Mouse (Mus musculus): ENCODE results near the gene Gm3383. TPM values are rescaled to one million over a fixed set of nuclear protein-coding genes. Genes with fewer than 3 reads are reported as not detected.
"Not testable (repeated sequence)": the region's sequence is repeated elsewhere in the genome, so short reads cannot be mapped to it uniquely, and the experiment has no call there.

The Gm3383 gene
- polyA plus RNA-seq (2012; rRNA removed), result 0.06 and 0.15 TPM in 2 replicates

DNA sequence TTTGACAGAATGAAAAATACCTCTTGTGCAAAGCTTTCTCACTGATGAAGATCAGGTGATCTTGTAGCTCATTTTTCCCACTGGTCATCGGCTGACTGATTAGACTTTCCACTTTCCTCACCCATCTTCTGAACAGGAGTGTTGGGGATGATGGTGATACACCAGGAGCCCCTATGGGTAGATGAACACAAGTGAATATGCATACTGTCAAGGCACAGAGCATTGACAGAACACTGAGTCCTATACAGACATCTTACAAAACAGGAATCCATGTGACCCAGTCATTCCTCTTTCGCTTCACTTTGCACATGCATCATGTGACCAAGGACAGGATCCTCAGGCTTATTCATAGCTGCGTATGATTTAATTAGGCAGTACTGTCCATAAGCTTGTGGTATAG, at the start of gene Gm3383:
Gm3383 (minus strand) TSS at position 101 of the 400 bp plus-strand sequence.
- no CpG with 5 or more reads among the region's 3 CpGs for WGBS
- not testable (repeated sequence) for DNase-seq (ENCODE audit: low read depth, low spot score)

DNA sequence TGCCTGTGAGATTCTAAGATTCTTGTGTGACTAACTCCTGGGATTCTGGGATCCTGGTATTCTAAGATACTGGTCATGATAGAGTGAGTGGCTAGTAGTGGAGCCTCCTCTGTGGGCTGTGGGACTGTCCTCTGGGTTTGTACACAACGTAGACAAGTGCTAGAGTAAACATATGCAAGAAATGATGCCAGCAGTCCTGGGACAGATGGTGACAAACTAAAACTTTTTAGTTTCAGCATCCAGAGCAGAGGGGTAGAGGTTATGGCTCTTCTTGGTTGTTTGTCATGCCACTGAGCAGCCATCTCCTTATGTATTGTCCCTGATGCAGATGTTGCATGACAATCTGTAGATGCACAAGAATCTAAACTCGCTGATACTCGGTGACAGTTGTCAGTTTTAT, 48.1 kb upstream of the Gm3383 start:
- 75% methylated on average over 3 of the region's 3 CpGs for WGBS
- DNase-seq (ENCODE audit: low read depth, low spot score), result not testable (repeated sequence)

DNA sequence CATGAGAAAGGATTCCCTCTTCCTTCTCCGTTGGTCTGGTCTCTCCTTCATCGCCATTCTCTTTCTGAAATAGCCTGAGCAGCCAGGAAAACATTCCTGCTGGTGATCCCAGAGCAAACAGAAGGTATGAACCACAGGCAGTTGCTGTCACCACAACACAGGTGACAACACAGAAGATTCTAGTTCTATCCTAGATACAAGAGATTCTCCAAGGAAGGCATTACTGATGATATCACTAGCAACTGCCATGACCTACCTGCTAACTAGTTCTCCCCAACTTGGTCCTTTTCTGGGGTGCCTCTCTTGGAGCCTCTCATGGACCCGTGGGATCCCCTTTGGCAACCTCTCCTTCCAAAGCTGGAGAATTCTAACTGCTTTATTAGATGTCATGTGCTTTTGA, 22.4 kb upstream of the Gm3383 start, which contains the start of gene Gm3424:
Gm3424 (minus strand) TSS at position 101 of the 400 bp plus-strand sequence.
- not testable (repeated sequence) for DNase-seq (ENCODE audit: low read depth, low spot score)
- no CpG with 5 or more reads among the region's 3 CpGs for WGBS

DNA sequence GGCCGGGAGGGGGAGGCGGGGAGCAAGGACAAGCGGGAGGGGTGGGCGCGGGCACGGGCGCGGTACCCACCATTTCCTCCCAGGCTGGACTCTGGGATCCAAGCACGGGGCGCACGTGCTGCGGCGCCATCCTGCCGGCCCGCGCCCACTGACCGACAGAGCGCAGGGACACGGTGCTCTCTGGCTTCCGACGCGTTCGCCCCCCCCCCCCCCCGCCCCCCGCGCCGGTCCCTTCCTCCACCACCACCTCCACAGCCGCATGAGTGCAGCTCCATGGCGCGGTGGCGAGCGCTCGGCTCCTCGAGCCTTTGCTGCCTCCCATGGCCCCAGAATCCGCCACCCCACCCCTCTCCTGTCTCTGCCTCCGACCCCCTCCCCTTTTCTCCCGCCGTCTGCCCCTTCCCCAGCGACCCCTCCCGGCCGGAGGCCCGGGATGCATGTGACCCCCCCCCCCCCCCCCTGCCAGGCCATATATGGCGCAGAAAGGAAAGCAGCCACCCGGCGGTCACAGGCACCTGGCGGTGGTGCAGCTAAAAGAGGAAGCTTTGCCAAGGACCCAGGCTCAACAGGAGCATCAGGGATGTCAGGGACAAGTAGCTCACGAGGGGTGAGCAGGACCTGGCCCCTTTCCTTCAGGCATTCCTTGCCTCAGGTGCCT, 5.0 kb upstream of the Gm3383 start:
- not testable (repeated sequence) for DNase-seq (ENCODE audit: low read depth, low spot score)
- WGBS, result no CpG with 5 or more reads among the region's 47 CpGs

DNA sequence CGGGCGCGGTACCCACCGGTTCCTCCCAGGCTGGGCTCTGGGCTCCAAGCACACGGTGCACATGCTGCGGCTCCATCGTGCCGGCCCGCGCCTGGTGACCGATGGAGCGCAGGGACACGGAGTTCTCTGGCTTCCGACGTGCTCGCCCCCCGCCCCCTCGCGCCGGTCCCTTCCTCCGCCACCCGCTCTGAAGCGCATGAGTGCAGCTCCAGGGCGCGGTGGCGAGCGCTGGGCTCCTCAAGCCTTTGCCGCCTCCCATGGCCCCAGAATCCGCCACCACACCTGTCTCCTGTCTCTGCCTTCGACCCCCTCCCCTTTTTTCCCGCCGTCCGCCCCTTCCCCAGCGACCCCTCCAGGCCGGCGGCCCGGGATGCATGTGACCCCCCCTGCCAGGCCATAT, 66.3 kb downstream of the Gm3383 start, which contains the start of gene Gm3373:
Gm3373 (minus strand) TSS at position 101 of the 400 bp plus-strand sequence.
- DNase-seq (ENCODE audit: low read depth, low spot score), result not testable (repeated sequence)
- WGBS, result no CpG with 5 or more reads among the region's 37 CpGs

DNA sequence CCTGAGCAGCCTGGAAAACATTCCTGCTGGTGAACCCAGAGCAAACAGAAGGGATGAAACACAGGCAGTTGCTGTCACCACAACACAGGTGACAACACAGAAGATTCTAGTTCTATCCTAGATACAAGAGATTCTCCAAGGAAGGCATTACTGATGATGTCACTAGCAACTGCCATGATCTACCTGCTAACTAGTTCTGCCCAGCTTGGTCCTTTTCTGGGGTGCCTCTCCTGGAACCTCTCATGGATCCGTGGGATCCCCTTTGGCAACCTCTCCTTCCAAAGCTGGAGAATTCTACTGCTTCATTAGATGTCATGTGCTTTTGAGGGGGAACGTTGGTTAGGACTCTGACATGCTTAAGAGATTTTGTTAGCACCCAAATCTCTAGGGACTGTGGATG, 120.4 kb downstream of the Gm3383 start, which contains the start of gene Gm9603:
Gm9603 (minus strand) TSS at position 101 of the 400 bp plus-strand sequence.
- no CpG with 5 or more reads among the region's 2 CpGs for WGBS
- DNase-seq (ENCODE audit: low read depth, low spot score), result not testable (repeated sequence)

DNA sequence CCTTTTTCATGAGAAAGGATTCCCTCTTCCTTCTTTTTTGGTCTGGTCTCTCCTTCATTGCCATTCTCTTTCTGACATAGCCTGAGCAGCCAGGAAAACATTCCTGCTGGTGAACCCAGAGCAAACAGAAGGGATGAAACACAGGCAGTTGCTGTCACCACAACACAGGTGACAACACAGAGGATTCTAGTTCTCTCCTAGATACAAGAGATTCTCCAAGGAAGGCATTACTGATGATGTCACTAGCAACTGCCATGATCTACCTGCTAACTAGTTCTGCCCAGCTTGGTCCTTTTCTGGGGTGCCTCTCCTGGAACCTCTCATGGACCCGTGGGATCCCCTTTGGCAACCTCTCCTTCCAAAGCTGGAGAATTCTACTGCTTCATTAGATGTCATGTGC, 174.9 kb downstream of the Gm3383 start, which contains the start of gene Gm8265:
Gm8265 (minus strand) TSS at position 101 of the 400 bp plus-strand sequence.
- DNase-seq (ENCODE audit: low read depth, low spot score), result not testable (repeated sequence)
- WGBS, result no CpG with 5 or more reads among the region's 1 CpGs

Other genes with a start within 250 kb of the Gm3383 start
- gene Gm8265, start 175.0 kb downstream of the Gm3383 start, polyA plus RNA-seq (2012; rRNA removed), result not detected in 2 replicates
- not detected in 2 replicates for gene Gm9603, start 120.5 kb downstream of the Gm3383 start, polyA plus RNA-seq (2012; rRNA removed)
- gene Gm3373, start 66.4 kb downstream of the Gm3383 start, polyA plus RNA-seq (2012; rRNA removed), result 0.67 TPM in 1 of 2 replicates, not detected in the other
- not detected in 2 replicates for gene Gm3424, start 22.3 kb upstream of the Gm3383 start, polyA plus RNA-seq (2012; rRNA removed)
- 0.08 TPM in 1 of 2 replicates, not detected in the other for gene Gm8237, start 72.4 kb upstream of the Gm3383 start, polyA plus RNA-seq (2012; rRNA removed)
- 0.06 and 0.08 TPM in 2 replicates for gene Gm3248, start 153.8 kb upstream of the Gm3383 start, polyA plus RNA-seq (2012; rRNA removed)
- not detected in 2 replicates for gene Gm3453, start 171.2 kb upstream of the Gm3383 start, polyA plus RNA-seq (2012; rRNA removed)

Measured in large intestine, adult 2 months (tissue).